Mouse (Mus musculus) lung, adult 2 months (tissue): Measurements from ENCODE around the gene Rgs17.

Experiments used
- CTCF ChIP-seq: fragments of 200-500 bp; IDR thresholded peaks from 2 replicates; pipeline ENCODE4 v1.5.1; 2011; ENCODE audit warnings: mild to moderate bottlenecking, low read length, control low read depth; ENCODE audit not compliant: insufficient read depth
- POLR2A ChIP-seq: fragments of 200-500 bp; IDR thresholded peaks from 2 replicates; pipeline ENCODE4 v1.6.1; 2011; ENCODE audit warnings: low read depth, mild to moderate bottlenecking, control low read depth, low read length, borderline replicate concordance; ENCODE audit errors: extremely low read depth

- no peak for TF ChIP-seq POLR2A
- no peak for TF ChIP-seq CTCF
Measured at GRCm38 (mm10) chr10:5924261-5924660, 2.1 kb upstream of the Rgs17 start.
